Mouse (Mus musculus) small intestine, adult 2 months (tissue): ENCODE results near the gene Set. TPM values are rescaled to one million over a fixed set of nuclear protein-coding genes. Genes with fewer than 3 reads are reported as not detected.
A peak's percentile ranks its signal among the peaks of the same experiment; 100 is the strongest.

Experiments used
- H3K27ac ChIP-seq: fragments of 200-500 bp; 2 replicates; pipeline ENCODE4 v1.5.1; 2012; ENCODE audit warnings: low read depth, low read length, control low read depth, inconsistent platforms; ENCODE audit not compliant: insufficient read depth
- H3K27me3 ChIP-seq: fragments of 200-500 bp; 2 replicates; pipeline ENCODE4 v1.6.1; 2012; ENCODE audit warnings: mild to moderate bottlenecking, moderate library complexity, low read length, inconsistent platforms; ENCODE audit not compliant: control insufficient read depth, insufficient read depth
- H3K36me3 ChIP-seq: fragments of 200-500 bp; 2 replicates; pipeline ENCODE4 v1.6.1; 2012; ENCODE audit warnings: mild to moderate bottlenecking, low read length, control low read depth, inconsistent platforms; ENCODE audit not compliant: control insufficient read depth, insufficient read depth
- H3K4me1 ChIP-seq: fragments of 200-500 bp; 2 replicates; pipeline ENCODE4 v1.6.1; 2012; ENCODE audit warnings: low read length, inconsistent platforms, mixed read lengths; ENCODE audit not compliant: control insufficient read depth, insufficient read depth, insufficient read length
- H3K4me3 ChIP-seq: fragments of 200-500 bp; 2 replicates; pipeline ENCODE4 v1.5.1; 2012; ENCODE audit warnings: low read depth, mild to moderate bottlenecking, control low read depth, inconsistent platforms, low read length, moderate library complexity
- CTCF ChIP-seq: fragments of 200-500 bp; IDR thresholded peaks from 2 replicates; pipeline ENCODE4 v1.5.1; 2012; ENCODE audit warnings: low read depth, mild to moderate bottlenecking, control low read depth, inconsistent platforms, low read length, moderate library complexity, mixed read lengths; ENCODE audit not compliant: insufficient replicate concordance, insufficient read length; ENCODE audit errors: extremely low read depth
- POLR2A ChIP-seq: fragments of 200-500 bp; IDR thresholded peaks from 2 replicates; pipeline ENCODE4 v1.6.1; 2012; ENCODE audit warnings: low read depth, mild to moderate bottlenecking, control low read depth, inconsistent platforms, low read length, moderate library complexity
- WGBS: fragments of 180-500 bp; shearing (Covaris S2); methylation state at CpG from one replicate; pipeline ENCODE4 v1.1.7; 2018; 5-methylcytosine and 5-hydroxymethylcytosine counted together
- polyA plus RNA-seq: library from polyadenylated mRNA; depleted of rRNA; stranded (reverse); fragments of >200 nt; gene quantifications from 2 replicates; pipeline ENCODE4 v1.2.3, GENCODE M21; 2012

Set gene
- polyA plus RNA-seq, 1 experiment: 40.4 TPM

- under 1% methylated on average over 53 of the region's 53 CpGs for WGBS
These were observed 20.5 kb downstream of the Set start, which contains the start of gene Pkn3 for GRCm38 (mm10) chr2:30077502-30078348. Pkn3 (plus strand) TSS chr2:30077684.

GRCm38 (mm10) chr2:30078349-30078712, 21.2 kb downstream of the Set start:
- Histone ChIP-seq H3K27me3 (no peaks in the 10 kb centered on the region), H3K27ac (no peak overlapping the region), H3K4me1 (peaks cover 2% of the 10 kb centered on the region; the same call in 1 of the 2 replicates), H3K36me3 (no peaks in the 10 kb centered on the region), H3K4me3 (0 out of 2 replicates have a peak overlapping the region, but pooled peaks have one; percentile 2)
- WGBS: 23% methylated on average over 10 of the region's 10 CpGs
- no peak for TF ChIP-seq POLR2A
- no peak for TF ChIP-seq CTCF

More at GRCm38 (mm10) chr2:30077502-30078348, 20.5 kb downstream of the Set start, which contains the start of gene Pkn3:
- Histone ChIP-seq H3K4me3 (peak within 1 kb of the TSS; percentile 72), H3K4me1 (peaks cover 2% of the 10 kb centered on the region; the same call in 1 of the 2 replicates), H3K27ac (0 out of 2 replicates have a peak within 1 kb of the TSS, but pooled peaks have one; percentile 9), H3K36me3 (peaks cover 1% of the 10 kb centered on the region; the same call in 1 of the 2 replicates), H3K27me3 (no peaks in the 10 kb centered on the region)
- TF ChIP-seq POLR2A: no peak
- TF ChIP-seq CTCF: peak; percentile 99

DNA sequence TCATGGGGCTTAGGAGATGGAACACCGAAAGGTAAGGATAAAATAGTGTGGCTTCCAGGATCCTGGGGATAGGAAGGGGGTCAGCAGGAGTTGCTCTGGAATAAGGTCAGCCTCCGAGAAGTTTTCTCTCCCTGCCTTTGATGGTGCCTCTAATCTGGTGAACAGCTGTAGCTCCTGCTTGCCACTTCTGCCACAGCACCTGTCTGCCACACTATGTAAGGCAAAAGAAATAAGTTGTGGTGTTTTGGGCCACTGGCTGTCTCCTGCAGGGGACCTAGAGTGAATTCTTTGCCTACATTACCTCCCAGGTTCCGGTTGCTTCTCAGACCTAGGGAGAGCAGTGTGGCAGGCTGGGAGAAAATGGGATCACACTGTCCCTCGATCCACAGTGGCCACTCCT, 21.6 kb downstream of the Set start:
- H3K4me3 ChIP-seq: no peak overlapping the region
- no peaks in the 10 kb centered on the region for H3K27me3 ChIP-seq
- peaks cover 2% of the 10 kb centered on the region; the same call in 1 of the 2 replicates for H3K4me1 ChIP-seq
- TF ChIP-seq POLR2A (no peak), CTCF (no peak)
- 78% methylated on average over 4 of the region's 4 CpGs for WGBS
- H3K36me3 ChIP-seq: no peaks in the 10 kb centered on the region
- peak overlapping the region; percentile 15; the same call in 1 of the 2 replicates for H3K27ac ChIP-seq

GRCm38 (mm10) chr2:30080181-30080800, 23.1 kb downstream of the Set start:
- 85% methylated on average over 15 of the region's 15 CpGs for WGBS
- Histone ChIP-seq H3K36me3 (no peaks in the 10 kb centered on the region), H3K27me3 (no peaks in the 10 kb centered on the region), H3K27ac (no peak overlapping the region), H3K4me1 (peaks cover 2% of the 10 kb centered on the region; the same call in 1 of the 2 replicates), H3K4me3 (no peak overlapping the region)
- TF ChIP-seq CTCF (no peak), POLR2A (no peak)

GRCm38 (mm10) chr2:30084113-30084512, 26.9 kb downstream of the Set start:
- 57% methylated on average over 5 of the region's 5 CpGs for WGBS
- H3K36me3 ChIP-seq: no peaks in the 10 kb centered on the region

DNA sequence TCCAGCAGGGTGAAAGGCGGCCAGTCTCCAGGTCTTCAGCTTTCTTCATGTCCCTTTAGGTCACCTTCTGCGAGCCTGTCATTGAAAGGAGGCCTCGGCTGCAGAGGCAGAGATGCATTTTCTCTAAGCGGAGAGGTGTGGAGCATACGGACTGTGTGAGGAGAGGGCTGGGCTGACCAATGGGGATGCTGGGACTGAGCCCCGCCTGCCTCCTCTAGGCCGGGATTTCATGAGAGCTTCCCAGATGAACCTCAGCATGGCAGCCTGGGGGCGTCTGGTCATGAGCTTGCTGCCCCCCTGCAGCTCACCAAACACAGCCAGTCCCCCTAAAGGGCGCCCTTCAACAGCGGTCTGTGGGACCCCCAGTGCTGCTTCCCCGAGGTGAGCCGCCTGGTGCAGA, 27.5 kb downstream of the Set start:
- TF ChIP-seq POLR2A (no peak), CTCF (no peak)
- Histone ChIP-seq H3K4me1 (no peaks in the 10 kb centered on the region; the same call in 1 of the 2 replicates), H3K4me3 (no peak overlapping the region), H3K27me3 (no peaks in the 10 kb centered on the region), H3K27ac (no peak overlapping the region), H3K36me3 (no peaks in the 10 kb centered on the region)
- 75% methylated on average over 12 of the region's 12 CpGs for WGBS

More at GRCm38 (mm10) chr2:30084113-30084512, 26.9 kb downstream of the Set start:
- Histone ChIP-seq H3K4me1 (no peaks in the 10 kb centered on the region; the same call in 1 of the 2 replicates), H3K4me3 (no peak overlapping the region), H3K27ac (no peak overlapping the region), H3K27me3 (no peaks in the 10 kb centered on the region)
- no peak for TF ChIP-seq POLR2A
- no peak for TF ChIP-seq CTCF

GRCm38 (mm10) chr2:30087310-30087709, 30.1 kb downstream of the Set start:
- TF ChIP-seq POLR2A (no peak), CTCF (no peak)
- H3K27ac ChIP-seq: no peak overlapping the region

More at GRCm38 (mm10) chr2:30087310-30087709, 30.1 kb downstream of the Set start:
- 91% methylated on average over 4 of the region's 4 CpGs for WGBS
- Histone ChIP-seq H3K27me3 (no peaks in the 10 kb centered on the region), H3K4me3 (no peak overlapping the region), H3K36me3 (peaks cover 11% of the 10 kb centered on the region), H3K4me1 (no peaks in the 10 kb centered on the region; the same call in 1 of the 2 replicates)
